Mouse (Mus musculus) hindbrain, postnatal 0 days (tissue): ENCODE data around the gene Sapcd1. TPM values are rescaled to one million over a fixed set of nuclear protein-coding genes. Genes with fewer than 3 reads are reported as not detected.

Experiments used
- ATAC-seq: fragments of 200-750 bp; cut with Nextera tagmentation; 2 replicates; pipeline ENCODE4 v1.8.0; 2017; ENCODE audit warnings: mild to moderate bottlenecking, moderate TSS enrichment, moderate library complexity
- DNase-seq: peaks from one replicate; pipeline ENCODE4 v3.0.0-alpha.2; 2015; ENCODE audit warnings: low spot score
- H3K27ac ChIP-seq: fragments of 300-500 bp; sonication (generic); 2 replicates; pipeline ENCODE4 v1.5.1; 2014; ENCODE audit warnings: mild to moderate bottlenecking
- H3K27me3 ChIP-seq: fragments of 300-500 bp; sonication (generic); 2 replicates; pipeline ENCODE4 v1.6.1; 2014; ENCODE audit warnings: low read length, mixed read lengths; ENCODE audit not compliant: insufficient read depth
- H3K36me3 ChIP-seq: fragments of 300-500 bp; sonication (generic); 2 replicates; pipeline ENCODE4 v1.6.1; 2014; ENCODE audit warnings: low read length, mixed read lengths; ENCODE audit not compliant: insufficient read depth
- H3K4me1 ChIP-seq: fragments of 300-500 bp; sonication (generic); 2 replicates; pipeline ENCODE4 v1.6.1; 2014; ENCODE audit warnings: antibody characterized with exemption, low read length, mixed read lengths; ENCODE audit not compliant: insufficient read depth
- H3K4me2 ChIP-seq: fragments of 300-500 bp; sonication (generic); 2 replicates; pipeline ENCODE4 v1.6.1; 2014; ENCODE audit warnings: low read depth, mild to moderate bottlenecking, low read length, moderate library complexity, mixed read lengths
- H3K4me3 ChIP-seq: fragments of 300-500 bp; sonication (generic); 2 replicates; pipeline ENCODE4 v1.5.1; 2014; ENCODE audit warnings: low read length
- H3K9ac ChIP-seq: fragments of 300-500 bp; sonication (generic); replicated peaks from 2 replicates; pipeline ENCODE4 v1.6.1; 2014; ENCODE audit warnings: mild to moderate bottlenecking, low read length, moderate library complexity, mixed read lengths
- H3K9me3 ChIP-seq: fragments of 300-500 bp; sonication (generic); 2 replicates; pipeline ENCODE4 v1.6.1; 2016; ENCODE audit warnings: low read length, mixed read lengths
- CTCF ChIP-seq: IDR thresholded peaks from 2 replicates; pipeline ENCODE4 v1.5.1; 2016; ENCODE audit warnings: antibody characterized with exemption, control low read depth, low read depth
- WGBS: fragments of 180-500 bp; shearing (Covaris S2); extraction: QIAGEN DNeasy Blood & Tissue Kit; methylation state at CpG from one replicate; pipeline ENCODE4 v1.1.7; 2014; 5-methylcytosine and 5-hydroxymethylcytosine counted together
- polyA plus RNA-seq: library from polyadenylated mRNA; unstranded; fragments of >200 nt; fragmentation: Nextera tagmentation; extraction: Ambion mirVana; gene quantifications from 2 replicates; pipeline ENCODE4 v1.2.1, GENCODE M21; 2015
- total RNA-seq: library from RNA; depleted of rRNA; stranded (reverse); fragments of >200 nt; gene quantifications from 2 replicates; pipeline ENCODE4 v1.2.3, GENCODE M21; 2014

Sapcd1 gene
- total and polyA plus RNA-seq, 2 experiments from 2014 or later = 2.1 to 2.4 TPM

- ATAC-seq = no peak
- no peak overlapping the region for H3K4me3 ChIP-seq
- no peaks in the 10 kb centered on the region for H3K27me3 ChIP-seq
- TF ChIP-seq CTCF = no peak
- H3K9me3 ChIP-seq = no peaks in the 10 kb centered on the region
- H3K4me1 ChIP-seq = peaks cover 6% of the 10 kb centered on the region
- no peak for DNase-seq
- H3K27ac ChIP-seq = no peak overlapping the region
- H3K4me2 ChIP-seq = no peak overlapping the region
- WGBS = 85% methylated on average over 5 of the region's 5 CpGs
- H3K9ac ChIP-seq = no peak overlapping the region
- no peaks in the 10 kb centered on the region for H3K36me3 ChIP-seq
Measured at GRCm38 (mm10) chr17:35023221-35023620, 4.6 kb downstream of the Sapcd1 start.

GRCm38 (mm10) chr17:35022541-35023060 is 5.2 kb downstream of the Sapcd1 start:
- Histone ChIP-seq H3K9ac (no peak overlapping the region), H3K4me1 (peaks cover 6% of the 10 kb centered on the region), H3K27ac (no peak overlapping the region), H3K9me3 (no peaks in the 10 kb centered on the region), H3K4me3 (no peak overlapping the region), H3K27me3 (no peaks in the 10 kb centered on the region), H3K36me3 (no peaks in the 10 kb centered on the region), H3K4me2 (no peak overlapping the region)
- no peak for TF ChIP-seq CTCF
- DNase-seq (no peak), ATAC-seq (no peak)
- WGBS = 95% methylated on average over 8 of the region's 8 CpGs

- no peaks in the 10 kb centered on the region for H3K9me3 ChIP-seq
- H3K27ac ChIP-seq = no peak overlapping the region
- no peak for TF ChIP-seq CTCF
- H3K36me3 ChIP-seq = no peaks in the 10 kb centered on the region
- H3K4me3 ChIP-seq = no peak overlapping the region
- DNase-seq = no peak
- no peak overlapping the region for H3K9ac ChIP-seq
- 63% methylated on average over 6 of the region's 6 CpGs for WGBS
- H3K27me3 ChIP-seq = no peaks in the 10 kb centered on the region
- H3K4me1 ChIP-seq = peaks cover 6% of the 10 kb centered on the region
- H3K4me2 ChIP-seq = no peak overlapping the region
- ATAC-seq = no peak
Measured at GRCm38 (mm10) chr17:35021842-35022477, 5.9 kb downstream of the Sapcd1 start.

GRCm38 (mm10) chr17:35021163-35021808 is 6.5 kb downstream of the Sapcd1 start:
- peak; percentile 98 for TF ChIP-seq CTCF
- ATAC-seq (peak; percentile 75), DNase-seq (peak; percentile 81)
- Histone ChIP-seq H3K36me3 (no peaks in the 10 kb centered on the region), H3K4me3 (no peak overlapping the region), H3K9me3 (no peaks in the 10 kb centered on the region), H3K4me2 (0 out of 2 replicates have a peak overlapping the region, but pooled peaks have one; percentile 17), H3K27ac (no peak overlapping the region), H3K4me1 (peaks cover 6% of the 10 kb centered on the region), H3K27me3 (no peaks in the 10 kb centered on the region), H3K9ac (no peak overlapping the region)
- WGBS = 6% methylated on average over 17 of the region's 17 CpGs

- Histone ChIP-seq H3K4me2 (no peak overlapping the region), H3K4me1 (peaks cover 6% of the 10 kb centered on the region), H3K36me3 (peaks cover 5% of the 10 kb centered on the region; the same call in 1 of the 2 replicates), H3K4me3 (no peak overlapping the region), H3K9ac (no peak overlapping the region), H3K27ac (no peak overlapping the region), H3K27me3 (no peaks in the 10 kb centered on the region), H3K9me3 (no peaks in the 10 kb centered on the region)
- ATAC-seq (no peak), DNase-seq (no peak)
- no peak for TF ChIP-seq CTCF
- WGBS = 84% methylated on average over 8 of the region's 8 CpGs
Measured at GRCm38 (mm10) chr17:35020551-35020950, 7.3 kb downstream of the Sapcd1 start.

DNA sequence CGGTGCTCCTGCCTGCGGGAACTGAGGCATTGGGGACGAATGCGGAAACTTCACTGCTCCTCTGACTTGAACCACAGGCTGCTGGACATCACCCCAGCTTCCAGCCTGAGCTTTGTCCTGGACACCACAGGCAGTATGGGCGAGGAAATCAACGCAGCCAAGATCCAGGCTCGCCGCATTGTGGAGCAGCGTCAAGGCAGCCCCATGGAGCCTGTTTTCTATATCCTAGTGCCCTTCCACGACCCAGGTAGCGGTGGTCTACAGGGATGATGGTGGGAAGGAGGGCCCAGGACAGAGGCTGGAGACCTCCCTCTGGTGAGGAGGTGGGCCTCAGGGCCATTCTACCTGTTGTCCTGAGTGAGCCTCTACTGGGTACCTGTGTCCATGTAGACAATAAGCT is 7.9 kb downstream of the Sapcd1 start:
- no peak overlapping the region for H3K27ac ChIP-seq
- H3K4me3 ChIP-seq = no peak overlapping the region
- no peak overlapping the region for H3K9ac ChIP-seq
- TF ChIP-seq CTCF = no peak
- no peak overlapping the region for H3K4me2 ChIP-seq
- no peaks in the 10 kb centered on the region for H3K27me3 ChIP-seq
- 75% methylated on average over 11 of the region's 11 CpGs for WGBS
- no peak for ATAC-seq
- H3K4me1 ChIP-seq = peaks cover 6% of the 10 kb centered on the region
- no peaks in the 10 kb centered on the region for H3K9me3 ChIP-seq
- peaks cover 12% of the 10 kb centered on the region; the same call in 1 of the 2 replicates for H3K36me3 ChIP-seq
- DNase-seq = no peak

DNA sequence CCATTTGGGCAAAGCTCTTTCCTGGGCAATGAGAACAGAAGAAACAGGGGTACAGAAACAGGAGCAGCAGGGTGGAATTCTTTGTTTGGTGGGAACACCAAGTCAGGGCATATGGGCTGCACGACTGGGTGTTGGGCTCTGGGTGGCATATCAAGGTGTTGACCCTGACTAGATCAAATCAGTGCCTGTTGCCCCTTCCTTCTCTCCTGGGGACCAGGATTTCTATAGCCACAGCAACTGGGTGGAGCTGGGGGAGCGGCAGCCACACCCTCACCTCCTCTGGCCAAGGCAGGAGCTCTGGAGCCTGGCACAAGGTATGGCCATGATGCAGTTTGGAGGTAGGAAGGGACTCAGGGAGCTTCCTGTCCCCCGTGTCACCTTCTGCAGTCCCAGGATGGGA is 9.6 kb downstream of the Sapcd1 start:
- no peak for DNase-seq
- 88% methylated on average over 3 of the region's 3 CpGs for WGBS
- H3K27ac ChIP-seq = no peak overlapping the region

More for the DNA sequence above, 9.6 kb downstream of the Sapcd1 start:
- H3K9ac ChIP-seq = no peak overlapping the region
- no peak overlapping the region for H3K4me3 ChIP-seq
- no peaks in the 10 kb centered on the region for H3K9me3 ChIP-seq
- no peak overlapping the region for H3K4me2 ChIP-seq
- H3K4me1 ChIP-seq = peaks cover 6% of the 10 kb centered on the region
- no peak for TF ChIP-seq CTCF
- peaks cover 28% of the 10 kb centered on the region for H3K36me3 ChIP-seq
- ATAC-seq = no peak
- no peaks in the 10 kb centered on the region for H3K27me3 ChIP-seq
